Mouse (Mus musculus) neural tube, embryonic 15.5 days (tissue): ENCODE measurements around the gene Arpc3. TPM values are rescaled to one million over a fixed set of nuclear protein-coding genes. Genes with fewer than 3 reads are reported as not detected.
"Not testable (repeated sequence)": the region's sequence is repeated elsewhere in the genome, so short reads cannot be mapped to it uniquely, and the experiment has no call there.

ENCODE experiments used
- ATAC-seq: fragments of 200-750 bp; cut with Nextera tagmentation; 2 replicates; pipeline ENCODE4 v1.8.0; 2017; ENCODE audit warnings: mild to moderate bottlenecking, moderate TSS enrichment, moderate library complexity; ENCODE audit not compliant: low FRiP score
- H3K27ac ChIP-seq: fragments of 300-500 bp; sonication (generic); replicated peaks from 2 replicates; pipeline ENCODE4 v1.5.1; 2015; ENCODE audit warnings: mild to moderate bottlenecking, inconsistent platforms
- H3K27me3 ChIP-seq: fragments of 300-500 bp; sonication (generic); replicated peaks from 2 replicates; pipeline ENCODE4 v1.6.1; 2015; ENCODE audit warnings: inconsistent platforms
- H3K36me3 ChIP-seq: fragments of 300-500 bp; sonication (generic); 2 replicates; pipeline ENCODE4 v1.6.1; 2015; ENCODE audit warnings: inconsistent platforms
- H3K4me1 ChIP-seq: fragments of 300-500 bp; sonication (generic); 2 replicates; pipeline ENCODE4 v1.6.1; 2015; ENCODE audit warnings: inconsistent platforms
- H3K4me2 ChIP-seq: fragments of 300-500 bp; sonication (generic); 2 replicates; pipeline ENCODE4 v1.6.1; 2015; ENCODE audit warnings: inconsistent platforms, mild to moderate bottlenecking, moderate library complexity
- H3K4me3 ChIP-seq: fragments of 300-500 bp; sonication (generic); replicated peaks from 2 replicates; pipeline ENCODE4 v1.5.1; 2015; ENCODE audit warnings: mild to moderate bottlenecking, inconsistent platforms
- H3K9ac ChIP-seq: fragments of 300-500 bp; sonication (generic); replicated peaks from 2 replicates; pipeline ENCODE4 v1.6.1; 2015; ENCODE audit warnings: mild to moderate bottlenecking, inconsistent platforms
- H3K9me3 ChIP-seq: fragments of 300-500 bp; sonication (generic); replicated peaks from 2 replicates; pipeline ENCODE4 v1.6.1; 2016; ENCODE audit warnings: inconsistent platforms
- WGBS: fragments of 180-500 bp; shearing (Covaris S2); methylation state at CpG from one replicate; pipeline ENCODE4 v1.1.7; 2015; ENCODE audit warnings: mixed read lengths; 5-methylcytosine and 5-hydroxymethylcytosine counted together
- polyA plus RNA-seq: library from polyadenylated mRNA; unstranded; fragments of >200 nt; fragmentation: Nextera tagmentation; extraction: Ambion mirVana; gene quantifications from 2 replicates; pipeline ENCODE4 v1.2.1, GENCODE M21; 2015

The Arpc3 gene
- polyA plus RNA-seq, 1 experiment from 2014 or later = 167 TPM

DNA sequence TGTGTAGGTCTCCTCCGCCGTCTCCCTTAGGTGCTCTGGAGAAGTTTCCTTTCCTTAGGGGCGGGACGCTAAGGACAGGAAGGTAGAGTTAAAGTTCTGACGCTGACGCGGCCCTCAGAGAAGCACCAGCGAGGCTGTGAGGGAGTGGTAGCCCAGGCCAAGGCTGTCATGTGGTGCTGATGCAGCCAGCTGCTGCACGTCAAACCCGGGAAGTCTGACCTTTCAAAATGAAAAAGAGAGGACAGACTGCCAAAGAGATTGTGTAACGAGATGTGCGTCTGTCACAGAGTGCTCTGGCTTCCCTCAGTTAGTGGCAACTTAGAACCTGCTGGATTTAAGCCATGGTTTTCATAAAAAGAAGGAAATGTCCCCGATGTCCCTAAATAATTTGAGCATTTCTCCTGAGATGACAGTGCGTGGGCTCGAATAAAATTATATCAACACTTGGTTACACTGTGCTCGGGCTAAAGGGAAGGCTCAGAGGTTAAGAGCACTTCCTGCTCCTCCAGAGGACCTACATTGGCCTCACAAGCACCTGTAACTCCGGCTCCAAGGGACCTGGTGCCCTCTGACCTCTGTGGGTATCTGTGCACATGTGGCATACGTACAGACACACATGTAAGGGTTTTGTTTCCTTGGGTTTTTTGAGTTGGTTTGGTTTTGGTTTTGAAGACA is 9.1 kb downstream of the Arpc3 start:
- Histone ChIP-seq H3K4me1 (peaks cover 6% of the 10 kb centered on the region), H3K4me3 (no peak overlapping the region), H3K9ac (no peak overlapping the region), H3K36me3 (peaks cover 81% of the 10 kb centered on the region), H3K9me3 (no peaks in the 10 kb centered on the region), H3K4me2 (no peak overlapping the region), H3K27me3 (no peaks in the 10 kb centered on the region), H3K27ac (no peak overlapping the region)
- WGBS = 86% methylated on average over 18 of the region's 18 CpGs
- no peak for ATAC-seq

GRCm38 (mm10) chr5:122401303-122401640 is 9.6 kb downstream of the Arpc3 start:
- Histone ChIP-seq H3K9ac (no peak overlapping the region), H3K4me3 (no peak overlapping the region), H3K27ac (no peak overlapping the region), H3K4me2 (no peak overlapping the region), H3K27me3 (no peaks in the 10 kb centered on the region), H3K4me1 (peaks cover 6% of the 10 kb centered on the region), H3K36me3 (peaks cover 86% of the 10 kb centered on the region), H3K9me3 (no peaks in the 10 kb centered on the region)
- no peak for ATAC-seq
- 21% methylated on average over 8 of the region's 8 CpGs for WGBS

GRCm38 (mm10) chr5:122402160-122402559 is 10.5 kb downstream of the Arpc3 start:
- no peak overlapping the region for H3K4me3 ChIP-seq
- H3K27me3 ChIP-seq = no peaks in the 10 kb centered on the region
- H3K36me3 ChIP-seq = peaks cover 87% of the 10 kb centered on the region
- no peak overlapping the region for H3K27ac ChIP-seq
- H3K4me2 ChIP-seq = no peak overlapping the region
- peaks cover 6% of the 10 kb centered on the region for H3K4me1 ChIP-seq
- no peak for ATAC-seq
- no peak overlapping the region for H3K9ac ChIP-seq
- WGBS = 81% methylated on average over 13 of the region's 13 CpGs
- H3K9me3 ChIP-seq = no peaks in the 10 kb centered on the region

DNA sequence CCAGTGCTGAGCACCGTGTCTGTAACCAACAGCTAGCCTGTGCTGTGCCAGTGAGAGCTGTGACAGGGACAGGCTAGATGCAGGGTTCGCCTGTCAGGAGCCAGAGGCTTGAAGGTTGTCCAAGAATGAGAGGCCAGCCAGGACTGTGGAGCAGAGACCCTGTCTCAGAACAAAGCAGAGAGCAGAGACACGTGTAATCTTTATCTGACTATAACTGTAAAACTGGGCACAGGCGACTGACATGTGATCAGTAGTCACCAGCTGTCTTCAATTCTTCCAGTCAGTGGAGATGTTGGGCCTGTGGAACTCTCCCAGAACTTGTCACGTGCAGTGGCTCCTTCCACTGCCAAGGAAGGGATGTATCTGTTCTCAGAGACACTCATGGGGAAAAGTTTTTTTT is 11.1 kb downstream of the Arpc3 start:
- Histone ChIP-seq H3K4me3 (no peak overlapping the region), H3K9me3 (no peaks in the 10 kb centered on the region), H3K4me2 (no peak overlapping the region), H3K4me1 (peaks cover 6% of the 10 kb centered on the region), H3K27ac (no peak overlapping the region), H3K9ac (no peak overlapping the region), H3K27me3 (no peaks in the 10 kb centered on the region), H3K36me3 (peaks cover 87% of the 10 kb centered on the region)
- ATAC-seq = no peak
- 87% methylated on average over 5 of the region's 5 CpGs for WGBS

DNA sequence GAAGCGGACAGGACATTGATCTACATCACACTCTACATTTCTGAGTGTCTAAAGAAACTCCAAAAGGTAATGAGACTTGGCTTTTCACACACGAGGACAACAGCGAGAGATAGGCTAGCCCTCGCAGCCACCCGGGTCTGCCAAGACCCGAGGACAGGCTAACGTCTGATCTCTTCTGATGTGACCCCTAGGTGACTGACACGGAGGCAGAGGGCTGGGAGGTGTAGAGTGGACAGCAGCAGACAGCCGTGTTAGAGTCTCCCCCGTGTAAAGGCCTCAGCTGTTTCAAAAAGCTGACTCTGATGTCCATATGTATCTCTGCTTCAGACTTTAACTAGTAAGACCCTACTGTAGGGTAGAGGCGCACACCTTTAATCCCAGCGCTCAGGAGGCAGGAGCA is 11.7 kb downstream of the Arpc3 start:
- peaks cover 85% of the 10 kb centered on the region for H3K36me3 ChIP-seq
- no peak overlapping the region for H3K4me2 ChIP-seq
- H3K4me3 ChIP-seq = no peak overlapping the region
- H3K27ac ChIP-seq = no peak overlapping the region
- 96% methylated on average over 12 of the region's 12 CpGs for WGBS
- peaks cover 6% of the 10 kb centered on the region for H3K4me1 ChIP-seq
- no peaks in the 10 kb centered on the region for H3K27me3 ChIP-seq
- no peak overlapping the region for H3K9ac ChIP-seq
- H3K9me3 ChIP-seq = no peaks in the 10 kb centered on the region
- no peak for ATAC-seq

- no peak overlapping the region for H3K27ac ChIP-seq
- no peak overlapping the region for H3K9ac ChIP-seq
- no peak overlapping the region for H3K4me2 ChIP-seq
- WGBS = 97% methylated on average over 10 of the region's 10 CpGs
- H3K27me3 ChIP-seq = no peaks in the 10 kb centered on the region
- peaks cover 70% of the 10 kb centered on the region for H3K36me3 ChIP-seq
- H3K4me3 ChIP-seq = no peak overlapping the region
- H3K4me1 ChIP-seq = peaks cover 6% of the 10 kb centered on the region
- no peaks in the 10 kb centered on the region for H3K9me3 ChIP-seq
- no peak for ATAC-seq
These were observed 13.9 kb downstream of the Arpc3 start for GRCm38 (mm10) chr5:122405537-122405936.

- no peaks in the 10 kb centered on the region for H3K27me3 ChIP-seq
- WGBS = 88% methylated on average over 19 of the region's 19 CpGs
- H3K9me3 ChIP-seq = no peaks in the 10 kb centered on the region
- H3K4me3 ChIP-seq = no peak overlapping the region
- no peak for ATAC-seq
- peaks cover 36% of the 10 kb centered on the region for H3K36me3 ChIP-seq
- no peaks in the 10 kb centered on the region for H3K4me1 ChIP-seq
- no peak overlapping the region for H3K4me2 ChIP-seq
- H3K9ac ChIP-seq = no peak overlapping the region
- no peak overlapping the region for H3K27ac ChIP-seq
These were observed 18.3 kb downstream of the Arpc3 start for GRCm38 (mm10) chr5:122409692-122410645.

GRCm38 (mm10) chr5:122411892-122412291 is 20.2 kb downstream of the Arpc3 start:
- WGBS = 85% methylated on average over 5 of the region's 5 CpGs
- H3K4me3 ChIP-seq = no peak overlapping the region
- H3K4me1 ChIP-seq = no peaks in the 10 kb centered on the region
- no peaks in the 10 kb centered on the region for H3K9me3 ChIP-seq
- H3K27ac ChIP-seq = no peak overlapping the region
- ATAC-seq = no peak
- peaks cover 17% of the 10 kb centered on the region for H3K36me3 ChIP-seq
- no peak overlapping the region for H3K4me2 ChIP-seq
- no peak overlapping the region for H3K9ac ChIP-seq
- no peaks in the 10 kb centered on the region for H3K27me3 ChIP-seq

GRCm38 (mm10) chr5:122412826-122413225 is 21.1 kb downstream of the Arpc3 start:
- no peak overlapping the region for H3K4me3 ChIP-seq
- peaks cover 8% of the 10 kb centered on the region for H3K36me3 ChIP-seq
- H3K27ac ChIP-seq = no peak overlapping the region
- no peak overlapping the region for H3K9ac ChIP-seq
- no peaks in the 10 kb centered on the region for H3K9me3 ChIP-seq
- no peak overlapping the region for H3K4me2 ChIP-seq
- ATAC-seq = no peak
- 65% methylated on average over 6 of the region's 6 CpGs for WGBS
- H3K4me1 ChIP-seq = no peaks in the 10 kb centered on the region
- H3K27me3 ChIP-seq = no peaks in the 10 kb centered on the region

DNA sequence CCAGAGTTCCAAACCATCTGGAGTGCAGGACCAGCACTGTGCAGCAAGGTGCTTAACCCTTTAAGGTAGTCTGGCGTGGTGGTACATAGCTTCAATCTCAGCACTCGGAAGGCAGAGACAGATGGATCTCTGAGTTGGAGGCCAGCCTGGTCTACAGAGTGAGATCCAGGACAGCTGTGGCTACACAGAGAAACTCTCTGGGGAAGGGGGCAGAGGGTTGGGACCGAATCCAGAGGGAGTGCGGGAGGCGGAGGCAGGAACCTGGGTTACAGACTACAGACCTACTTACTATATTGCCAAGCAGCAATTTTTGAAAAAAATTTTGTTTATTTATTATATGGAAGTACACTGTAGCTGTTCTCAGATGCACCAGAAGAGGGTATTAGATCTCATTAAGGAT is 22.7 kb downstream of the Arpc3 start:
- Histone ChIP-seq H3K9me3 (no peaks in the 10 kb centered on the region), H3K4me3 (no peak overlapping the region), H3K27ac (no peak overlapping the region), H3K4me1 (no peaks in the 10 kb centered on the region), H3K27me3 (no peaks in the 10 kb centered on the region), H3K36me3 (peaks cover 6% of the 10 kb centered on the region), H3K4me2 (no peak overlapping the region), H3K9ac (no peak overlapping the region)
- 96% methylated on average over 5 of the region's 5 CpGs for WGBS
- no peak for ATAC-seq

- H3K4me3 ChIP-seq = no peak overlapping the region
- no peak overlapping the region for H3K9ac ChIP-seq
- H3K27ac ChIP-seq = no peak overlapping the region
- no peak for ATAC-seq
- H3K9me3 ChIP-seq = no peaks in the 10 kb centered on the region
- WGBS = 87% methylated on average over 12 of the region's 12 CpGs
- no peaks in the 10 kb centered on the region for H3K4me1 ChIP-seq
- H3K4me2 ChIP-seq = no peak overlapping the region
- H3K27me3 ChIP-seq = no peaks in the 10 kb centered on the region
- no peaks in the 10 kb centered on the region for H3K36me3 ChIP-seq
These were observed 23.8 kb downstream of the Arpc3 start for GRCm38 (mm10) chr5:122415465-122415864.

DNA sequence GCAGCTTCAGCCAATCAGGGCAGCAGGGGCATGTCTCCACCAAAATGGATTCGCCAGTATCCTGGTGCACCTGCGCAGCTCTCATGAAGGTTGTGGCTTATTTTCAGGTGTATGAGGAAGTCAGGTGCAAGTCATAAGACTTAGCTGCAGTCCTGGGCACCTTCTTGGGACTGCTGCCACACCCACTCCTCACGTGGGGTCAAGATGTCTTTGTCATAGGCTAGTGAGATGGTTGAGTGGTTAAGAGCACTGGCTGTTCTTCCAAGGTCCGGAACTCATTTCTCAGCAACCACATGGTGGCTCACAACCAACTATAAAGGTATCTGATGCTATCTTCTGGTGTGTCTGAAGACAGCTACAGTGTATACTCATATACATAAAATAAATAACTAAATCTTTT is 29.0 kb downstream of the Arpc3 start:
- not testable (repeated sequence) for H3K9me3 ChIP-seq, ATAC-seq, H3K4me3 ChIP-seq, H3K27ac ChIP-seq, H3K36me3 ChIP-seq, H3K9ac ChIP-seq, H3K4me2 ChIP-seq, H3K27me3 ChIP-seq
- 69% methylated on average over 4 of the region's 4 CpGs for WGBS
- H3K4me1 ChIP-seq = peaks cover 22% of the 10 kb centered on the region
